Mouse (Mus musculus): Measurements from ENCODE around the gene Spats2l. TPM values are rescaled to one million over a fixed set of nuclear protein-coding genes. Genes with fewer than 3 reads are reported as not detected.
A peak's percentile ranks its signal among the peaks of the same experiment; 100 is the strongest.

Gene Spats2l
- polyA plus RNA-seq, 1 experiment from 2014 or later, result 69.5 TPM

DNA sequence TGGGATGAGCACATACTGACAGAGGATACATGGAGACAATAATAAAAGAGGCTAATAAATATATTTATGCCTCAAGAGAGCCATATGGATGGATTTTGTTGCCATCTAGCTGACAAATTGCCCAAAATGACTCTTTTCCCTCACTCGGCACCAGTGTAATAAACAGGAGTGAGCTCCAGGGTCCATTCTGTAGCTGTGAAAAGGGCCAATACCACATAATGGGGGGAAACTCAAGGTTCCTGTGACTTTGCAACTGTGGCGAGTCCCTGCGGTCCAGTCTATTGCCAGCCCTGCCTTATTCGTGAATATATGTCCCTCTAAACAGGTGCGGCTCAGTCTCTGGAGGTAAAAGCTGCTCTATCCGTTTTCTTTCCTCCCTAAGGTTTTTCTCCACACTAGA is 137.6 kb downstream of the Spats2l start:
- no peak for ATAC-seq (replicated peaks; ENCODE audit: low FRiP score, low read depth)
- no peak for DNase-seq (ENCODE audit: low spot score)

DNA sequence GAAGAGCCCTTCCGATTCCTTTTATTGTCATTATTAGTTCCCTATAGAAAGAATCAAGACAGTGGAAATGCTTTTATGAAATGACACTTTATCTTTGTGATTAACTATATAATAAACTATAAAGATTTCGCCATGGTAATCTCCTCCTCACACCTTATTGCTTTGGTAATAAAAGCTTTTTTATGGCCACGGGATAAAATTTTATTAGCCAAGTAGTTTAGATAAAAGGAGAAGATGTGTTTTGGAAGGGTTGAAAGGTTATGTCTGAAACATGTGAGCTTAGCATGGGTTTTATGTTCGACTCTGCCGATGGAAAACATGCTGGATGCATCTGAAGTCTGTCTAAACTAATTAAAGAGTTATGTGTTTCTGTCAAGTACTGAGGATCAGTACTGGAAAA is 143.4 kb downstream of the Spats2l start:
- Histone ChIP-seq H3K4me2 (ENCODE audit: low read length) (no peak overlapping the region), H3K9me3 (replicated peaks; ENCODE audit: low read length) (no peaks in the 10 kb centered on the region), H3K27ac (no peak overlapping the region), H3K4me3 (replicated peaks; ENCODE audit: low read depth, low read length) (no peak overlapping the region), H3K36me3 (ENCODE audit: insufficient read depth, low read length) (0 out of 2 replicates have a peak, but pooled peaks cover 3% of the 10 kb centered on the region), H3K4me1 (replicated peaks; ENCODE audit: insufficient read depth, low read length) (no peaks in the 10 kb centered on the region), H3K27me3 (ENCODE audit: insufficient read depth, low read length) (no peaks in the 10 kb centered on the region), H3K9ac (ENCODE audit: low read depth, low read length) (no peak overlapping the region)
- peak; percentile 30 for DNase-seq (ENCODE audit: low spot score)
- 45% methylated on average over 5 of the region's 5 CpGs for WGBS
- TF ChIP-seq CTCF (IDR thresholded peaks at IDR 0.05; ENCODE audit: low read depth), result no peak
- ATAC-seq (replicated peaks; ENCODE audit: low FRiP score, low read depth), result no peak

More for the DNA sequence above, 137.6 kb downstream of the Spats2l start:
- Histone ChIP-seq H3K36me3 (ENCODE audit: insufficient read depth, low read length) (0 out of 2 replicates have a peak, but pooled peaks cover 8% of the 10 kb centered on the region), H3K4me2 (ENCODE audit: low read length) (no peak overlapping the region), H3K27ac (no peak overlapping the region), H3K4me1 (replicated peaks; ENCODE audit: insufficient read depth, low read length) (no peaks in the 10 kb centered on the region), H3K9ac (ENCODE audit: low read depth, low read length) (no peak overlapping the region), H3K27me3 (ENCODE audit: insufficient read depth, low read length) (no peaks in the 10 kb centered on the region), H3K4me3 (replicated peaks; ENCODE audit: low read depth, low read length) (no peak overlapping the region), H3K9me3 (replicated peaks; ENCODE audit: low read length) (no peaks in the 10 kb centered on the region)
- no peak for TF ChIP-seq CTCF (IDR thresholded peaks at IDR 0.05; ENCODE audit: low read depth)
- 86% methylated on average over 6 of the region's 6 CpGs for WGBS

DNA sequence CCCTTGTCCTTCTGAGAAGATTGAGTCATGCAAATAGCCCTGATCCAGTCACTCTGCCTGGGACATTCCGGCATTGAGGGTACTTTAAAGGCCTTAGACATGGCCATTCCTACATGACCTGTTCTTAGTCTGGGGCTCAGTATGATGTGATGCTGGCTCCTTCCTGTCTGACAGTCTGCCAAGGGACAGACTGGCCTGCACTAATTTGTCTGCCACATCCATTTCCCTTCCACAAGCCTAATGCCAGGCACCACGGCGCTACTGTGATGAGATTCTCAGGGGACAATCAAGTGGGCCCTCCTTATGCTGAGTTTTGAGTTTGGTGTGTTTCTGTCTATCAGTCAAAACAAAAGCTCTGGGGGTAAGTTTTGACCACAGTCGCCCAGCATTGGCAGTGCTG is 144.6 kb downstream of the Spats2l start:
- H3K4me2 ChIP-seq (ENCODE audit: low read length), result no peak overlapping the region
- no peak for TF ChIP-seq CTCF (IDR thresholded peaks at IDR 0.05; ENCODE audit: low read depth)
- H3K4me1 ChIP-seq (replicated peaks; ENCODE audit: insufficient read depth, low read length), result no peaks in the 10 kb centered on the region
- 89% methylated on average over 4 of the region's 4 CpGs for WGBS
- H3K27me3 ChIP-seq (ENCODE audit: insufficient read depth, low read length), result no peaks in the 10 kb centered on the region
- H3K36me3 ChIP-seq (ENCODE audit: insufficient read depth, low read length), result 0 out of 2 replicates have a peak, but pooled peaks cover 3% of the 10 kb centered on the region
- H3K9me3 ChIP-seq (replicated peaks; ENCODE audit: low read length), result no peaks in the 10 kb centered on the region
- no peak overlapping the region for H3K4me3 ChIP-seq (replicated peaks; ENCODE audit: low read depth, low read length)
- H3K9ac ChIP-seq (ENCODE audit: low read depth, low read length), result no peak overlapping the region
- ATAC-seq (replicated peaks; ENCODE audit: low FRiP score, low read depth) (no peak), DNase-seq (ENCODE audit: low spot score) (no peak)
- H3K27ac ChIP-seq, result no peak overlapping the region

DNA sequence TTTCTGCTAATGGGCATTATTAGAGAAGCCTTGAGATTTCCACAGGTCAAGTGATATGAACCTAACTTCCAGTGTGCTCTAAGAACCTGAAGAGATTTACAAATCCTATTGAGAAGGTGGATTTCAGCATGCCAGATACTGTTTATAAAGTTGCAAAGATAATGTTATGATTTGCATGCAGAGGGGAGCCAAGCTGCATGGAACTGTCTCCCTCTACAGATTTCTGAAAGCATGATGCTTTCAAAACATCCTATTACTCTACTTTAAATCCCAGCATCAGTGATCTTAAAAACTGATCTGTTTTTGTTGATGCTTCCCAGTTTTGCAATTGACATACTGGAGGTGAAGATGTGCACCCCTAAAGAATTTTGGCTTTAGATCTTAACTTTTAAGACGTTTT is 160.3 kb downstream of the Spats2l start:
- Histone ChIP-seq H3K36me3 (ENCODE audit: insufficient read depth, low read length) (0 out of 2 replicates have a peak, but pooled peaks cover 9% of the 10 kb centered on the region), H3K4me2 (ENCODE audit: low read length) (no peak overlapping the region), H3K4me3 (replicated peaks; ENCODE audit: low read depth, low read length) (no peak overlapping the region), H3K27me3 (ENCODE audit: insufficient read depth, low read length) (no peaks in the 10 kb centered on the region), H3K9ac (ENCODE audit: low read depth, low read length) (no peak overlapping the region), H3K4me1 (replicated peaks; ENCODE audit: insufficient read depth, low read length) (no peaks in the 10 kb centered on the region), H3K27ac (no peak overlapping the region), H3K9me3 (replicated peaks; ENCODE audit: low read length) (no peaks in the 10 kb centered on the region)
- 64% methylated on average over 1 of the region's 1 CpGs for WGBS
- ATAC-seq (replicated peaks; ENCODE audit: low FRiP score, low read depth) (no peak), DNase-seq (ENCODE audit: low spot score) (no peak)
- TF ChIP-seq CTCF (IDR thresholded peaks at IDR 0.05; ENCODE audit: low read depth), result peak; percentile 27; the same call in 1 of the 2 replicates

DNA sequence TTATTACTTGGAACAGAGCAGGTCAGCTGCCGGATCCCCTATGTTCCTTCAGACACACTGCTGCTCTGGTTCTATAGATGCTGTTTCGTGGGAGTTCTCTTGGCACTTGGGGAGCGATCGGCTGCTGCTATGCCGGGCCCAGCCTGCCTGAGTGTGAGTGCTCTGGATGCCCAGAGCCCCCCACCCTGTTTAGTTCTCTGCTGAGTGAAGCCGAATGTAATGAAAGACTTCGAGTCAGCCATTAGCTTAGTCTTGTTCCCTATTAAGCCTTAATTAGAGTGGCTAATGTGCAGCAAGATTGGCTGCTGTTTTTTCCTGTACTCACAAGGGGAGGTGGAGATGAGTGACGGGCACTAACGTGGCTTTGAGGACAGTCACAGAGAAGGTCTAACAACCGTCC is 166.7 kb downstream of the Spats2l start:
- no peak overlapping the region for H3K4me3 ChIP-seq (replicated peaks; ENCODE audit: low read depth, low read length)
- no peaks in the 10 kb centered on the region for H3K27me3 ChIP-seq (ENCODE audit: insufficient read depth, low read length)
- H3K9me3 ChIP-seq (replicated peaks; ENCODE audit: low read length), result no peaks in the 10 kb centered on the region
- no peak overlapping the region for H3K4me2 ChIP-seq (ENCODE audit: low read length)
- 28% methylated on average over 10 of the region's 10 CpGs for WGBS
- no peak for TF ChIP-seq CTCF (IDR thresholded peaks at IDR 0.05; ENCODE audit: low read depth)
- no peak; the same call in 1 of the 2 replicates for ATAC-seq (replicated peaks; ENCODE audit: low FRiP score, low read depth)
- H3K9ac ChIP-seq (ENCODE audit: low read depth, low read length), result 0 out of 2 replicates have a peak overlapping the region, but pooled peaks have one; percentile 8
- peak; percentile 40 for DNase-seq (ENCODE audit: low spot score)
- 0 out of 2 replicates have a peak, but pooled peaks cover 3% of the 10 kb centered on the region for H3K4me1 ChIP-seq (replicated peaks; ENCODE audit: insufficient read depth, low read length)
- H3K36me3 ChIP-seq (ENCODE audit: insufficient read depth, low read length), result 0 out of 2 replicates have a peak, but pooled peaks cover 22% of the 10 kb centered on the region
- H3K27ac ChIP-seq, result no peak overlapping the region

DNA sequence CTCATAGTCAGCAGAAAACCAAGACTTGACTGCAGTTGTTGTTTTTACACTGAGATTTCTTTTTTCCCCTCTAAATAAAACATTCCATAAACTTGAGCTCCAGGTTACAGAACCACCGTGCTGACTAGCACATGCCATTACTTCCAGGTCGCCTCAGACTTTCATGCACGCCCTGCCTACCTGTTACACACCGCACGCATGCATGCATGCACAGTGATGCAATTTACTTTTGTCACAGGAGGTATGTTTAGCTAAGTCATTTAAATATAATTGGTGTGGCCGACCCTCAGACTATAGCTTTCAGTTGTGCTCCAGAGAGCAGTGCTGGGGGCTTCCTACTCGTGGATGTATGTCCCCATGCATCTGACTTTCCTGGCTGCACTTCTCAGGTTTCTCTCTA is 167.1 kb downstream of the Spats2l start:
- ATAC-seq (replicated peaks; ENCODE audit: low FRiP score, low read depth) (no peak; the same call in 1 of the 2 replicates), DNase-seq (ENCODE audit: low spot score) (no peak)
- no peak for TF ChIP-seq CTCF (IDR thresholded peaks at IDR 0.05; ENCODE audit: low read depth)
- no peak overlapping the region for H3K9ac ChIP-seq (ENCODE audit: low read depth, low read length)
- no peak overlapping the region for H3K27ac ChIP-seq
- H3K4me3 ChIP-seq (replicated peaks; ENCODE audit: low read depth, low read length), result no peak overlapping the region
- no peaks in the 10 kb centered on the region for H3K27me3 ChIP-seq (ENCODE audit: insufficient read depth, low read length)
- no peak overlapping the region for H3K4me2 ChIP-seq (ENCODE audit: low read length)
- H3K9me3 ChIP-seq (replicated peaks; ENCODE audit: low read length), result no peaks in the 10 kb centered on the region
- 50% methylated on average over 7 of the region's 7 CpGs for WGBS
- 0 out of 2 replicates have a peak, but pooled peaks cover 3% of the 10 kb centered on the region for H3K4me1 ChIP-seq (replicated peaks; ENCODE audit: insufficient read depth, low read length)
- H3K36me3 ChIP-seq (ENCODE audit: insufficient read depth, low read length), result 0 out of 2 replicates have a peak, but pooled peaks cover 22% of the 10 kb centered on the region

DNA sequence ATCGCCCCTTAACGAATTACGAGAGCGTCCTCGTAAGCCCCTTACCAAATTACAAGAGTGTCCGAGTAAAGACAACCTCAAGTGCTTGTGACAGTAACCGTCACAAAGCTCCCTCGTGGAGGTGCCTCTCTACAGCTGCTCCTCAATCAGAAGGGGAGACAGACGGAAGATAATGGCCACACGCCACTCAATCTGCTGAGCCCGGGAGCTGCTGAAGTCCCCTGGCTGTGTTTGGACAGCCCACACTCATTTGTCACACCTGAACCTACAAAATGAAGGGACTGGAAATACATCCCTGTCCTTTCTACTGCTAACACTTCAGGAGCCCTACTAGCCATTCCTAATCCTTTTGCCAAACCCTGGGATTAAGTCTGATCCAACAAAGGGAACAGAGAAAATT is 167.8 kb downstream of the Spats2l start:
- DNase-seq (ENCODE audit: low spot score) (no peak), ATAC-seq (replicated peaks; ENCODE audit: low FRiP score, low read depth) (no peak)
- no peaks in the 10 kb centered on the region for H3K9me3 ChIP-seq (replicated peaks; ENCODE audit: low read length)
- H3K9ac ChIP-seq (ENCODE audit: low read depth, low read length), result no peak overlapping the region
- H3K36me3 ChIP-seq (ENCODE audit: insufficient read depth, low read length), result 0 out of 2 replicates have a peak, but pooled peaks cover 27% of the 10 kb centered on the region
- H3K4me1 ChIP-seq (replicated peaks; ENCODE audit: insufficient read depth, low read length), result 0 out of 2 replicates have a peak, but pooled peaks cover 3% of the 10 kb centered on the region
- no peaks in the 10 kb centered on the region for H3K27me3 ChIP-seq (ENCODE audit: insufficient read depth, low read length)
- H3K4me2 ChIP-seq (ENCODE audit: low read length), result no peak overlapping the region
- TF ChIP-seq CTCF (IDR thresholded peaks at IDR 0.05; ENCODE audit: low read depth), result no peak
- no peak overlapping the region for H3K27ac ChIP-seq
- 68% methylated on average over 11 of the region's 11 CpGs for WGBS
- no peak overlapping the region for H3K4me3 ChIP-seq (replicated peaks; ENCODE audit: low read depth, low read length)
